In genomic region chr6:92920938-92921689, GRCm38 (mm10) we compare ENCODE assay signal across 26 mouse cellular contexts. TPM values are rescaled to one million over a fixed set of nuclear protein-coding genes. Genes with fewer than 3 reads are reported as not detected.
DNase-seq lines count a peak whose midpoint lies in the region; ATAC-seq and TF ChIP-seq lines count a peak whose summit lies in the region.
"Had no signal": no experiment of that assay in that cellular context is flagged by ENCODE, and none has a peak within 500 bp of the region (broad histone marks: within the 10 kb centered on the region; RNA-seq: fewer than 3 reads in every experiment).

No protein-coding gene starts in this region.

- no peak for TF ChIP-seq CTCF in lung, postnatal 0 days (IDR thresholded peaks at IDR 0.05)

- ATAC-seq in lung, postnatal 0 days: peak; percentile 44; the same call in 1 of the 2 replicates
- peak; percentile 68; the same call in 1 of the 2 replicates for ATAC-seq in kidney, embryonic 15.5 days (replicated peaks; ENCODE audit: low FRiP score)

- no peaks in the 10 kb centered on the region for H3K27me3 ChIP-seq in heart, embryonic 10.5 days (ENCODE audit: insufficient read depth, poor library complexity, severe bottlenecking)
- H3K27me3 ChIP-seq in lung, postnatal 0 days (replicated peaks; ENCODE audit: insufficient read depth, low read length): no peaks in the 10 kb centered on the region
- no peaks in the 10 kb centered on the region for H3K27me3 ChIP-seq in kidney, embryonic 15.5 days
- H3K27me3 ChIP-seq: CH12.LX; forebrain, embryonic 12.5 days; lung, embryonic 15.5 days; midbrain, embryonic 12.5 days; neural tube, embryonic 12.5 days had no signal

- H3K9ac ChIP-seq in lung, postnatal 0 days (replicated peaks; ENCODE audit: low read depth): no peak overlapping the region
- no peak overlapping the region for H3K9ac ChIP-seq in kidney, embryonic 15.5 days
- H3K9ac ChIP-seq: forebrain, embryonic 12.5 days; hindbrain, embryonic 14.5 days; liver, embryonic 14.5 days; lung, embryonic 15.5 days; midbrain, embryonic 12.5 days; neural tube, embryonic 12.5 days had no signal

- H3K4me3 ChIP-seq in heart, embryonic 10.5 days: no peak overlapping the region
- no peak overlapping the region for H3K4me3 ChIP-seq in lung, postnatal 0 days (ENCODE audit: low read depth, low read length)
- H3K4me3 ChIP-seq in kidney, embryonic 15.5 days (replicated peaks): no peak overlapping the region
- H3K4me3 ChIP-seq: forebrain, embryonic 12.5 days; layer of hippocampus, adult 2 months; lung, embryonic 15.5 days; midbrain, embryonic 12.5 days; neural tube, embryonic 12.5 days had no signal

- peaks cover 31% of the 10 kb centered on the region for H3K4me1 ChIP-seq in heart, embryonic 10.5 days
- H3K4me1 ChIP-seq in lung, postnatal 0 days (ENCODE audit: insufficient read depth, low read depth, low read length): peaks cover 3% of the 10 kb centered on the region; the same call in 1 of the 2 replicates
- peaks cover 42% of the 10 kb centered on the region for H3K4me1 ChIP-seq in kidney, embryonic 15.5 days
- H3K4me1 ChIP-seq: forebrain, embryonic 12.5 days; midbrain, embryonic 12.5 days; neural tube, embryonic 12.5 days had no signal

- no peak overlapping the region for H3K4me2 ChIP-seq in lung, postnatal 0 days (replicated peaks; ENCODE audit: low read depth, low read length)
- 0 out of 2 replicates have a peak overlapping the region, but pooled peaks have one; percentile 31 for H3K4me2 ChIP-seq in kidney, embryonic 15.5 days
- H3K4me2 ChIP-seq: forebrain, embryonic 12.5 days; hindbrain, embryonic 14.5 days; lung, embryonic 15.5 days; midbrain, embryonic 12.5 days; neural tube, embryonic 12.5 days had no signal

- no peak for TF ChIP-seq EP300 in lung, postnatal 0 days (IDR thresholded peaks at IDR 0.05)

- 61% methylated on average over 10 of the region's 10 CpGs for WGBS in heart, embryonic 10.5 days
- 40% methylated on average over 10 of the region's 10 CpGs for WGBS in lung, postnatal 0 days
- 26% methylated on average over 10 of the region's 10 CpGs for WGBS in kidney, embryonic 15.5 days

- H3K27ac ChIP-seq in heart, embryonic 10.5 days: 0 out of 2 replicates have a peak overlapping the region, but pooled peaks have one; percentile 22
- H3K27ac ChIP-seq in lung, postnatal 0 days (ENCODE audit: low read length): 0 out of 2 replicates have a peak overlapping the region, but pooled peaks have one; percentile 3
- peak overlapping the region; percentile 72 for H3K27ac ChIP-seq in kidney, embryonic 15.5 days
- H3K27ac ChIP-seq: forebrain, embryonic 12.5 days; hindbrain, embryonic 14.5 days; layer of hippocampus, adult 2 months; liver, embryonic 14.5 days; lung, embryonic 15.5 days; midbrain, embryonic 12.5 days; neural tube, embryonic 12.5 days had no signal

- no peaks in the 10 kb centered on the region for H3K9me3 ChIP-seq in heart, embryonic 10.5 days
- no peaks in the 10 kb centered on the region for H3K9me3 ChIP-seq in lung, postnatal 0 days (ENCODE audit: low read length)
- no peaks in the 10 kb centered on the region for H3K9me3 ChIP-seq in kidney, embryonic 15.5 days (replicated peaks)
- H3K9me3 ChIP-seq: forebrain, embryonic 12.5 days; lung, embryonic 15.5 days; midbrain, embryonic 12.5 days; neural tube, embryonic 12.5 days had no signal

- 0 out of 2 replicates have a peak, but pooled peaks cover 3% of the 10 kb centered on the region for H3K36me3 ChIP-seq in heart, embryonic 10.5 days
- H3K36me3 ChIP-seq in lung, postnatal 0 days (ENCODE audit: insufficient read depth, low read length): no peaks in the 10 kb centered on the region
- H3K36me3 ChIP-seq in kidney, embryonic 15.5 days: peaks cover 19% of the 10 kb centered on the region
- H3K36me3 ChIP-seq: forebrain, embryonic 12.5 days; lung, embryonic 15.5 days; midbrain, embryonic 12.5 days; neural tube, embryonic 12.5 days had no signal

- DNase-seq in heart, embryonic 10.5 days (ENCODE audit: low spot score): no peak
- DNase-seq in heart, postnatal 4 days: no peak
- no peak for DNase-seq in lung, postnatal 0 days (ENCODE audit: low spot score)
- DNase-seq in lung, postnatal 10 days: no peak
- DNase-seq in kidney, postnatal 4 days: peak; percentile 34 to 46
- DNase-seq in adrenal gland, postnatal 36 days: no peak
- DNase-seq: cerebellum, adult 9-10 months; gastrocnemius, postnatal 36 days; layer of hippocampus, postnatal 36 days; thymus, postnatal 4 days had no signal

RNA-seq across cellular contexts. Expression of gene Adamts9, which starts 22.2 kb away (rescaled TPM):
- 6.1 and 9.7 TPM in 2 replicates for polyA plus RNA-seq in heart, embryonic 10.5 days (2016; fragmentation: Nextera tagmentation; extraction: Ambion mirVana)
- total RNA-seq in heart, postnatal 4 days (2021): 10 to 100 TPM; 48.8 to 49.6 TPM
- polyA plus RNA-seq in lung, postnatal 0 days (2015; fragmentation: Nextera tagmentation; extraction: Ambion mirVana): 6.4 and 7.2 TPM in 2 replicates
- 13.2 and 14.2 TPM in 2 replicates for polyA plus RNA-seq in kidney, embryonic 15.5 days (2015; fragmentation: Nextera tagmentation; extraction: Ambion mirVana)
- total RNA-seq in adrenal gland, postnatal 36 days (2021): 10 to 100 TPM; 25.7 to 60.8 TPM
- total RNA-seq: CH12.LX; common myeloid progenitor, adult 5-6 weeks; MEL had no signal

RNA-seq across cellular contexts. Expression of gene Gm15737, which starts 52.0 kb away (rescaled TPM):
- 0.10 and 0.17 TPM in 2 replicates for polyA plus RNA-seq in heart, embryonic 10.5 days (2016; fragmentation: Nextera tagmentation; extraction: Ambion mirVana)
- under 1 TPM; 0.09 to 0.14 TPM for total RNA-seq in heart, postnatal 4 days (2021)
- polyA plus RNA-seq in lung, postnatal 0 days (2015; fragmentation: Nextera tagmentation; extraction: Ambion mirVana): 0.05 TPM in 2 replicates
- 0.06 and 0.08 TPM in 2 replicates for polyA plus RNA-seq in kidney, embryonic 15.5 days (2015; fragmentation: Nextera tagmentation; extraction: Ambion mirVana)
- not detected for total RNA-seq in adrenal gland, postnatal 36 days (2021)
- total RNA-seq: adrenal gland, adult 18-20 months; CH12.LX; common myeloid progenitor, adult 5-6 weeks; layer of hippocampus, adult 2 months; layer of hippocampus, postnatal 36 days; left cerebral cortex, postnatal 25 days; MEL had no signal
- polyA plus RNA-seq: embryonic facial prominence, embryonic 11.5 days; forebrain, embryonic 12.5 days; frontal cortex, adult 2 months; liver, embryonic 14.5 days; midbrain, embryonic 12.5 days; neural tube, embryonic 12.5 days; testis, adult 2 months had no signal

Comparison
In these comparisons a context has a peak if more than half of its experiments do, and no peak if none do; other contexts are left out.
1. DNase-seq: peak in kidney, postnatal 4 days (2 of 2); none in heart, embryonic 10.5 days (single experiment), heart, postnatal 4 days (single experiment), lung, postnatal 0 days (single experiment), lung, postnatal 10 days (single experiment) and adrenal gland, postnatal 36 days (0 of 2).
2. H3K27ac ChIP-seq: peak in every context shown above with its lines; median percentile 72 in kidney, embryonic 15.5 days; 22 in heart, embryonic 10.5 days; 3 in lung, postnatal 0 days.